Mouse (Mus musculus): Measurements from ENCODE around the gene Mettl8.

The Mettl8 gene

DNA sequence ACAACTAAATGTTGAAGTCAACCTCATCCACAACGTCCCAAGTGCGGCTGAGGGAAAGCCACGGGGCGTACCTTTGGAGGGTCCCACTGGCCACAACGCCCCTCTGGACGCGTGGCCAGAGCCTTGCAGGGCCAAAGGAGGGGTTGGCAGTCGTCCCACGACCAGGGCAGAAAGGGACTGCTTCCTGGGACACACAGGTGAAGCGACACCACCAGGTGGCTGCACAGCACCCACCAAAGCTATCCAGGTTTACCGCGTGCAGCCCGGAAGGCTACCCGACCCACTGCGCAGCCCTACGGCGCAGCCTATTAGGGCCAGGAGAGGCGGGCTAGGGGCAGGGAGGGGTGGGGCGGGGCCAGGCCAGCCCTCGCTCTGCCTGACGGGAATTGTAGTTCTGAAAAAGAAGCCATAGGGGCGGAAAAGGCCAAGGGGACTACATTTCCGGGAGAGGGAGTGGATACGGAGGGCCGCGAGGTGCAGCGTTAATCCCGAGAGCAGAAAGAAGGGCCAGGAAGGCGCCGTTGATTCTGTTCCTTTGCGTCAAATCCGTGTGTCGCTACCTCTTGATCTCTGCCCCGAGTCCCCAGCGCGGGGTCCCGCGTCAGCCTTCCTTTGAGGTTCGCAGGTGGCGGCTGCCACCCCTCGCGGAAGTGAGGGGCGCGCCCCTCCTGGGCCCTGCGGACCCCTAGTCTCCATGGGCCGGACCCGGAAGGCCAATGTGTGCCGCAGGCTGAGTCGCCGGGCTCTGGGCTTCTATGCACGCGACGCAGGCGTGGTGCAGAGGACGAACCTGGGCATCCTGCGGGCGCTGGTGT, at the start of gene Mettl8, which contains the start of gene Dcaf17:
Gene Mettl8, minus strand, starts transcription at position 284 of the 815 bp plus-strand sequence.
Gene Dcaf17, plus strand, starts transcription at position 29 of the 815 bp plus-strand sequence.
- DNase-seq (ENCODE audit: low read depth, low spot score), result peak; percentile 94

DNA sequence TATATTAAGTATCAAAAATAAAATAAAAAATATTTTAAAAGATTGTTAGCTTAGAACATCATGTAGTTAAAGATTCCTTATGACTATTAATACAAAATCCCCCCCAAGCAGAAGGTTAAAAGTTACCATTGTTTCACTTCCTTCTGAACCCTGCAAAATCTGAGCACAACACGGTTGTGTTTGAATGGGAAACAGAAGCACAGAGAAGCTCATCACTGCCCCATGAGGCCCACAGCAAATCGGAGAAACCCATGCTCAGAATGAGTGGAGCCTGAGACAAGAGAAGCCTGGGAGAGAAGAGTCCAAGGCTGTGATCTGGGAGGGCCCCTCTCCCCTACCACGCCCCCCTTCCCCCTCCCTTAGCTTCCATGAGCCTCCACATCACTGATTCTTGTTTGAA, 49.3 kb upstream of the Mettl8 start:
- no peak for DNase-seq (ENCODE audit: low read depth, low spot score)

GRCm38 (mm10) chr2:71103292-71103680, 47.9 kb upstream of the Mettl8 start:
- DNase-seq (ENCODE audit: low read depth, low spot score), result no peak

DNA sequence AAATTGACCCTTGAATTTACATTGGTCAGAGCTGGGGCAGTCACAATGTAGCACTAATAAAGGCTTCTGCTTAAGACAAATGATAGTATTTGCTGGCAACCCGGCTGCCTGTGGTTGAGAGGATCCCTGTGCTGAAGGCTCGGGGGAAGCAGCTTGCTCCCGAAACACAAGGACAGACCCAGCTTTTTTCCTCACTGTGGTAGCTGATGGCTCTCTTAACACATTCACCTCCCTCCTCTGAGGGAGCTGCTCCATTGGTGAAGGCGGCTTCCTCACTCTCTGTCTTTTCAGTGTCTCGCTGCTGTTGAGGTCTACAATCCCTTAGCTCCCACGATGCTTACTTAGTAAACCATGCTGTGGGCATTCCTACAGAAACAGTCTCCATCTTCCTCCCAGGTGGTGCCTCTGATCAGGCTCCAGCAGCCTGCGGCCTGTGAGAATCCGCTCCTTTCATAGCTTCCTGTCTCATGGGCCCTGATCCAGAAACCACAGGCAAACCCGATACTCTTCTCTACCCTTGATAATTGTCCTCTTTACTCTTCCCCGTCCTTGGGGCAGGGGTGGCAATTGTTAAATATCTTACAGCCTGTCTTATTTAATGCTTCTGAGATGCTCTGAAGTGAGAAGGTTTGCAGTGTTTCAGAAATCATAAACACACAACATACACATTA, 47.4 kb upstream of the Mettl8 start:
- DNase-seq (ENCODE audit: low read depth, low spot score), result no peak

GRCm38 (mm10) chr2:71096170-71096569, 40.8 kb upstream of the Mettl8 start:
- DNase-seq (ENCODE audit: low read depth, low spot score), result no peak

GRCm38 (mm10) chr2:71090660-71091445, 35.5 kb upstream of the Mettl8 start:
- DNase-seq (ENCODE audit: low read depth, low spot score), result peak; percentile 2

GRCm38 (mm10) chr2:71089766-71090165, 34.4 kb upstream of the Mettl8 start:
- no peak for DNase-seq (ENCODE audit: low read depth, low spot score)

- no peak for DNase-seq (ENCODE audit: low read depth, low spot score)
Observed at GRCm38 (mm10) chr2:71083454-71084193, 28.2 kb upstream of the Mettl8 start.

- no peak for DNase-seq (ENCODE audit: low read depth, low spot score)
Observed at GRCm38 (mm10) chr2:71082416-71082815, 27.0 kb upstream of the Mettl8 start.

DNA sequence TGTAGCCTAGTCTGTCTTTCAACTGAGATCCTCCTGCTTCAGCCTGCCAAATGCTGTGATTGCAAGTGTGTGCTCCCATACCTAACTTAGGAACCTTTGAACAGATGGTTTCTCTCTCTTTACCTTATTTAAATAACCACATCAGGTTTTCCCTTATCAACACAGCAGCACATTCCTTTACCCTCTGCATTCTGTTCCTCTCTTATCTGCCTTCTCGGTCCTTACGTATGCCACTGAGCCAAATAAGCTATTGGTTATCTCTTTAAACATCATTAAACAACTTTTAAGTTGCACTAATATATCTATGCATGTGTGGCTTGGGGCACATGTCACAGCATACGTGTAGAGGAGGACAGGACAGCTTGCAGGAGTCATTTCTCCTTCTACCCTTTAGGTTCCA, 18.4 kb upstream of the Mettl8 start:
- no peak for DNase-seq (ENCODE audit: low read depth, low spot score)

DNA sequence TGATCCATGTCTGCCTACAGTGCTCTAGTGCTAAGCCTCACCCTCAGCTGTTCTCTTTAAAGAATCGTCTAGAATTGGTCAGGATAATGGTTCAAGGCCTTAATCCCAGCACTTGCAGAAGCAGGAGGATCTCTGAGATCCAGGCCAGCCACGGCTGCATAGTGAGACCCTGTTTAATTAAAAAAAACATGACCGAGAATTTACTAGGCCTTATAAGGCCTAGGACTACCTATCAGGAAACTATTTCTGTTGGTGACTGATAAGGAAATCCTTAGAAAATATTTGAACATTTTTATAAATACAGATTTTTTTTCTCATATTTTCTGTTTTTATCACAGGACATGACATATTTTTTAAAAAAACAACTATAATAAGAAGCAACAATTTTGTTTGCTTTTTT, 17.9 kb upstream of the Mettl8 start:
- DNase-seq (ENCODE audit: low read depth, low spot score), result no peak

DNA sequence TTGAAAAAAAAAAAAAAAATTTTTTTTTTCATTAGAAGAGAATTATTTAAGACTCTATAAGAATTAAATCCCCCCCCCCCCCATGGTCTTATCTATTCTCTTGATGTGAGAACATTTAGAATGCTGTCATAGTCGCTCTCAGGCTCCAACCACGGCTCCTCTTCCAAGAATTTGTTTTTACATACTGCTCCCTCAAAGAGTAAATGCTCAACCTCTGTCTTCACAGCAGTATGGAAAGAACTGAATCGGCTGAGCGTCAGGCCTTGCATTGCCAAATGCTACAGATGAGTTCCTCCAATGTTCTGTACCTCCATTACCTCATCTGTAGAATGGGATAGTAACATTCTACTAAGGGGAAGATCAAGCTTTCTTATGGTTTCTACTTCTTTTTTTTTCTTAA, 16.2 kb upstream of the Mettl8 start:
- DNase-seq (ENCODE audit: low read depth, low spot score), result no peak

DNA sequence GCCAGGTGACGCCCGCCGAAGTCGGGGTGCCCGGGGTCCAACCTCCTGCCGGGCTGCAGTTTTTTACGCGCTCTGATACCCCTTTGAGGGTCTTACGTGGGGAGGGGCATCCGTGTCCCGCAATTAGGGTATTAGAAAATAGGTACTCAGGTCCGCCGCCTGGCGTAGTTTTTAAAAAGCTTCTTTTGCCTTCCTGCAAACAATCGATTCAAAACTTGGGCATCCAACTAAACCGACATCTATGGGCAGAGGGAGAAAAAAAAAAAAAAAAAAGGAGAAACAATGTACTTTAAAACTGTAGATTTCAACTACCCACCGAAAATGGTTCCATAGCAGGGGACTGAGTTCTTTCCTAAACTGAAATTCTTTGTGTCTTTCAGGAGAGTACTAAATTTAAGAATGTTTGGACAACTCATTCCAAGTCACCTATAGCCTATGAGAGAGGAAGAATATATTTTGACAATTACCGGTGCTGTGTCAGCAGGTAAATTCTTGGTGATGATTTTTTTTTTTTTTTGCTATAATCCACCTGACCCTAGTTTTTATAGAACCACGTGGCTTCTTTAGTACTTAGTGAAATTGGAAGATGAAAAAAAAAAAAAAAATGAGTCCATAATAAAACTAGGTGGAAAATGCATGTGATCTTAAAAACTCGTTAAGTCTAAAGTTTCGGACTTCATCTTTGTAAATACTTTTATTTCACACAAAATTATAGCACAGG, 892 bp upstream of the Mettl8 start:
- DNase-seq (ENCODE audit: low read depth, low spot score), result no peak

DNA sequence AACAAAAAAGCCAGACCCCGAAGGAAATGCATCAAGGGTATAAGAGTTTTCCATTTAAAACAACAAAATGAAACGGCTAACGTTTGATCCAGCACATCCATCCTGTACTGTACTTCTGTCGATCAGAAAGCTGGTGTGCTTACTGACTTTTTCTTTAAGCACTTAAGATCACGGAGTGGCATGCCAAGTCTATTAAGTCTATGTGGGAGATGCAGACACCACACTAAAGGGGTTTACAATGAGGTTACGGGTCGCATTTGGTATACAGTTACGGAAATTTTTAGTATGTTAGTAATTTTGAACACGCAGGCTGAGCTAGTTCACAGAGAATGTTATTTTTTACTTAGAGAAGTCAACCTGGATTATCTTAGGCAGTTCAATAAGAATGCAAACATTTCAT, 667 bp downstream of the Mettl8 start:
- DNase-seq (ENCODE audit: low read depth, low spot score), result no peak

DNA sequence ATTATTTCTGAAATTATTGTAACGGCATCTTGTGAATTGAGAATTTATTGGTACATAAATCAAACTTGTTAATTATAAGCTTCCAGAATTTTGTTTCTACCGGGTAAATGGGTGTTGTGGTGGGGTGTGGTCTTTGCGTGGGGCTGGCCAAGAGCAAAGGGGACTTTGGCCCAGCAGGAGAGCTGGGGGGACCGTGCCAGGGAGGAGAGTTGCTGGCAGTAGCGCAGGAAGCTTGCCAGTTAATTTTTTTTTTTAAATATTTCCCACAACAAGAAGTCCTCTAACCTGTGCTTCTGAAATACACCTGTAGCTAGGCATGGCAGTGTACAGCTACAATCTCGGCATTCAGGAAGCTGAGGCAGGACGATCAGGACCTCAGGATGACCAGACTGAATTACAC, 4.9 kb downstream of the Mettl8 start:
- DNase-seq (ENCODE audit: low read depth, low spot score), result no peak

GRCm38 (mm10) chr2:71048896-71049295, 6.5 kb downstream of the Mettl8 start:
- no peak for DNase-seq (ENCODE audit: low read depth, low spot score)

DNA sequence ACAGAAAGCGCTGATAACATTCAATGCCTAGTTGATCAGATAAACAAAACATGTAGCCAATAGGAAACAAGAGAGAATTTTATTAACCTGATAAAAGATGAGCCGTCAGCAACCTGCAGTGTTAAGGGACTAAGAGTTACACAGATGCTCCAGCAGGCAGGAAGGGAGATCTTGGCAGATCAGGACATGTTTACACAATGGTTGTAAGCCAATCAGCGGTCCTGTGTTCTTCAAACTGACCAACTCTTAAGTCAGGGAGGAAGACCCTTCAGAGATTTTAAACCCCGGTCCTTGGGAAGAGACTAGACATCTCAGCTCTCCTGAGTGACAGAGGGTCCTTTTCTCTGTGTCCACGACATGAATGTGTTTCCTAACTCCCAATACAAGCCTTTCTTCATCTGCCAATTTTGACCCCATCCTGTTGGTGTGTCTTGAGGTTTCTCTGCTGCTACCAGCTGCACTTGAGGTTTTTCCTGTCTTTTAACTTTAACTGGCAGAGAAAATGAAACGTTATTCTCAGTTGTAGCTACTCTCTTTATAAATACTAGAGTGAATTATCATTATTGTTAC, 8.5 kb downstream of the Mettl8 start:
- DNase-seq (ENCODE audit: low read depth, low spot score), result no peak

DNA sequence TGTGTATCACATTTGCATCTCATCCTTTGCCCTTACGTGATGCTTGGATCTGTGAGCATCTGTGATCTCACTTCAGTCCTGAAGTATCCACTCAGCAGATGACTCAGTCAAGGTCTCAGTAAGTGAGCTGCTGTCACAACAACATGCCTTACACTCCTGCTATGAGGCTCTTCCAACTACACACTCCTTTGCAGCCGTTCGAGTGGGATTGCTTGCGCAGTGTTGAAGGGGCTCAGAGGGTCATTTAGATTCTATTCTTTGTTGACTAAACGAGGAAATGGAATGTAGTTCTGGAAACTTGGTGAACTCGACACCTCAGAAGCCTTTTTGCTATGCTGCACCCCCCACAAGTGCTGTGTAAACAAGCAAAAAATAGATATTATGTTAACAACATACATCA, 9.2 kb downstream of the Mettl8 start:
- no peak for DNase-seq (ENCODE audit: low read depth, low spot score)

GRCm38 (mm10) chr2:71039522-71040121, 15.8 kb downstream of the Mettl8 start:
- DNase-seq (ENCODE audit: low read depth, low spot score), result peak; percentile 54

- DNase-seq (ENCODE audit: low read depth, low spot score), result no peak
Observed at GRCm38 (mm10) chr2:71037447-71037846, 17.9 kb downstream of the Mettl8 start.
